Mouse (Mus musculus) spleen, adult 12 weeks (tissue): ENCODE measurements at regions not wholly inside any gene's neighbourhood (a gene's known extent, or its start where the extent isn't known, plus 50 kb on each side); places are given as distances from the start of the nearest gene placed in this dataset.
A peak's percentile ranks its signal among the peaks of the same experiment; 100 is the strongest.

Experiments used
- DNase-seq: peaks from one replicate; pipeline ENCODE4 v3.0.0; 2022; ENCODE audit warnings: low spot score

DNA sequence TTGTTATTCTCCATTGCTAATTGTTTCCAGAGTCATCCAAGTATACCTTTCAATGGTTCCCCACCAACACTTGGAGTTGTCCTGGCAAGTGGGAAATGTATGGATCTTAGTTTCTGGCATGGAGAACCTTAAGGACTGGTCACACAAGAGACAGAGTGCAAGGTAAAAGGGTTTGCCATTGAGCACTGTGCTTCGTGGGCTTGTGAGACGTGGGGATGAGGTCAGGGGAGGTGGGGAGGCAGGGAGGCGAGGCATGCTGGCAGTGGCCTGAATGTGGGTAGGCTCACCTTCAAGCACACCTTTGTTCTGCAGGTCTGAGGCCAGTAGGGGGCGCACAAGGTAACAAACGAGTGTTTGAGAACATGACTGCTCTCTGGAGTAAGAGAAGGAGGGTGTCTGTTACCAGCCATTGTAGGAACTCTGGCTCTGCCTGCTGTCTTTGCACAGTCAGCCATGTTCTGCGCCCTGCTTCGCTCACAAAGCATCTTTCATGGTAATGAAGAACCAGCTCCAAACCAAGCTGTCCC is 612.0 kb downstream of the Bcl11a start:
- DNase-seq: peak; percentile 3

GRCm38 (mm10) chr11:24693926-24694325 is 616.1 kb downstream of the Bcl11a start:
- no peak for DNase-seq

- DNase-seq: no peak
These were observed 617.3 kb downstream of the Bcl11a start for GRCm38 (mm10) chr11:24695010-24695720.

DNA sequence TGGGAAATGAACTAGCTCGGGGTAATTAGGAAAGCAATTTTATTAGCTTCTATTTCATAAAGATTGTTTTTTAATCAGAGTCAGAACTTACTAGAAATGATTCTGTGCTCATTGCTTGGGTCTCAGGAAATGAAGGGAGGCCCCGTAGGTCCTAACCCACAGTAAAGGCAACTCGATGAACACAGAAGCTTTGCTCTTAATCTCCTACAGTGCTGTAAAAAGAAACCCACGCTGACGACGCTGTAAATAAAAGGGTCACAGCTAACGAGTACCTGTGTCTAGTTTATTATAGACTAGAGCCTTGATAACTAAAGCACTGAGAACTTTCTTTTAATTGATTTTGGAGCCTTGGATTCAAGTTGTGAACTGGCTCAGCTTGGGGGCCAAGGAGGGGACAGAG is 618.7 kb downstream of the Bcl11a start:
- no peak for DNase-seq

DNA sequence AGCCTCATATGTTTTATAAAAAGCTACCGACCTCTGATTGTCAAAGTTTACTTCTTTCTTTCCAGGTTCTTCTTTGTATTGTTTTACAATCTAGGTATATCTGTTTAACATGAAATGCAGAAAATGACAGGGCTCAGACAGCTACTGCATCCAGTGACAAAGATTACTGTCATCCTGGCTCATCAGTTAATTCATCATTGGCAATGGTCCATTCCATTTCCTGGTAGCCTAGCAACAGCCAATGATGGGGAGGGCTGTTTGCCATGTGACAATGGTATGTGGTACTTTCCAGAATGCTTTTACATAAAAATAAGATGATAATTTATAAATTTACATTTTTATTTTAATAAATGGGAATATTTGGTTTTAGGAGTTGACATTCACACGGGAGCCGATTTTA is 630.9 kb downstream of the Bcl11a start:
- no peak for DNase-seq

DNA sequence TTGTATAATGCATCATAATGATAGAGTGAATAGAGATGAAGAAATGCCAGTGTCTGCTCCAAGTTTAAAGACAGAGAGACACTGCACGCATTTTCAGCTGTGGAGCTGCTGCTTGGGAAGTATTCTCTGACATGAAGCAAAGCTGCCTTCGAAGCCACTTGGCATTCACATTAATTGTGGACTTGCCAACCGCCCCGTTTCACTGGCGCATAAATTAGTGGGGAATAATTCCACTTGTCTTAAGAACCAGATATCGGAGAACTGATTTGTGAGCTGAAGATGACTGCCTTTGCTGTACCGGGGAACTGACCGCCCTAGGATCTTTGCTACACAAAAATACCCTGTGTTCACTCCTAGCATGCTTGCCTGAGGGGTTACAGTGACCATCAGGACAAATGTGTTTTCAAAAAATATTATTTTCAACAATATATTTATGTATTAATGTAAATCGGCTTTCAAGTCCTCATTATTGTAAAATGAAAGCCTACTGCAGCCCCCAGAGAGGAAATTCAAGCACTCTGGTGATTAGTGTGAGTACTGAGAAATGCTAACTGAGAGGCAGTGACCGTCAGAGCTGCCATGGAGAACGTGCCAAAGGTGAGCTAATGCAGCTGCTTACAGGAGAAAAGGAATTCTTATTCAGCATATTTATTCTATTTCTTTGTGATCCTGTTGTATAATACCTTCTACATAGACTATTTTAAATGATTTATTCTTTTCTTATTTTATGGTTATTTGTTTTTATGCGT is 638.9 kb downstream of the Bcl11a start:
- DNase-seq: no peak

- DNase-seq: no peak
These were observed 646.5 kb downstream of the Bcl11a start for GRCm38 (mm10) chr11:24724259-24724937.

DNA sequence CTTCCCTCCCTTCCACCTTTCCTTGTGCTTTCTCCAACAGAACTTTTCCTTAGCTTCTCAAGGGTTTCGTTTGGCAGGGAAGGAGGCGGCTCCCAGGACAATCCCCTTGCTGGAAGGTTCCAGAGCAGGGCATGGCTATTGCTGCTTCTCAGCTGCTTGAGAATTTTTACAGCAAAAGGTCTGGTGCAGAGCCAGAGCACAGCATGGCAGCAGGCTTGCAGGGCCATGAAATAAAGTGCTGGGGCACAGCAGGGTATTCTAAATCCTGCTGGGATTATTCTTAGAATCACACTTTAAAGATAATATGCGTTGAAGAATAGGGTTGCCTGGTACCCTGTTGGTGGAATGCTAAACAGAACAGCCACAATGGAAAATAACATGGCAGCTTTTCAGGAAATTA is 648.5 kb downstream of the Bcl11a start:
- DNase-seq: no peak

- DNase-seq: no peak
These were observed 649.5 kb downstream of the Bcl11a start for GRCm38 (mm10) chr11:24727404-24727803.

GRCm38 (mm10) chr11:24731431-24731830 is 653.6 kb downstream of the Bcl11a start:
- DNase-seq: no peak

- DNase-seq: no peak
These were observed 661.9 kb downstream of the Bcl11a start for GRCm38 (mm10) chr11:24739710-24740255.

- DNase-seq: no peak
These were observed 662.6 kb downstream of the Bcl11a start for GRCm38 (mm10) chr11:24740466-24740865.

- DNase-seq: no peak
These were observed 664.7 kb downstream of the Bcl11a start for GRCm38 (mm10) chr11:24742561-24742960.

DNA sequence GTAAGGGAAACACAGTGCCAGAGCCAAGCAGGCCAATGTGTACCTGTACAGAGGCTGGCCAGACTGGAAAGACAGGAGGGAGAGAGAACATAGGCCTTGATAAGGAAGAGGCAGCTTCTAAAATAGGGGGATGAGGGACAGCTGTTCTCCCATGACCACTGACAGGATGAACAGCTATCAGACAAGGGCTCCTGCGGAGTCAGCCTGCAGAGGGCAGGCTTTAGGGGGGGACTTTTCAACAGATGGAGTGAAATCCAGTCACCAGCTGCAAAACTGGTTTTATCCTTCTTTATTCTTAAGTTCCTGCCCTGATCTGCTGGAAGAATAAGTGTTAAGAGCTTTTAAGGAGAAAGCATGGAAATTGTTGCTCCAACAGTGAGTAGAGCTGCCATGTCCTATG is 665.6 kb downstream of the Bcl11a start:
- no peak for DNase-seq

DNA sequence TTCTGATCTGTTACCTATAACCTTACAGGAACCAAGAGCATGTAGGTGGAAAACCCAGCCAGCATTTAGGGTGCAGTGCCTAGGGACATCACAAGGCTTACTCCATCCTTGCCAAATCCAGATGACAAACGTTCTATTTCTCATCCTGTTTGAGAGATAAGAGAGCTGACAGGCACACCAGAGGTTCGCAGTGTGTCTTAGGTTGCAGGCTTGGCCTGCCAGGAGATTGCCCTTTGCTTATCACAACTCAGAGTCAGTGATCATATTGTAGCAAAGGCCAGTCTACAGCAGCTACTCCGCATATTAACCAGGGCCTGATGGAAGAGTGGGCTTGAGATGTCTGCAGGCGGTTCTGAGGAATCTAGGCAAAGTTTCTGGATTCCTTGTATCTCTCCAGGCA is 668.0 kb downstream of the Bcl11a start:
- DNase-seq: no peak

- no peak for DNase-seq
These were observed 672.4 kb downstream of the Bcl11a start for GRCm38 (mm10) chr11:24750144-24750779.

- no peak for DNase-seq
These were observed 680.3 kb downstream of the Bcl11a start for GRCm38 (mm10) chr11:24758130-24758529.

- no peak for DNase-seq
These were observed 705.6 kb downstream of the Bcl11a start for GRCm38 (mm10) chr11:24783470-24783869.

- DNase-seq: no peak
These were observed 711.3 kb downstream of the Bcl11a start for GRCm38 (mm10) chr11:24789120-24789519.

DNA sequence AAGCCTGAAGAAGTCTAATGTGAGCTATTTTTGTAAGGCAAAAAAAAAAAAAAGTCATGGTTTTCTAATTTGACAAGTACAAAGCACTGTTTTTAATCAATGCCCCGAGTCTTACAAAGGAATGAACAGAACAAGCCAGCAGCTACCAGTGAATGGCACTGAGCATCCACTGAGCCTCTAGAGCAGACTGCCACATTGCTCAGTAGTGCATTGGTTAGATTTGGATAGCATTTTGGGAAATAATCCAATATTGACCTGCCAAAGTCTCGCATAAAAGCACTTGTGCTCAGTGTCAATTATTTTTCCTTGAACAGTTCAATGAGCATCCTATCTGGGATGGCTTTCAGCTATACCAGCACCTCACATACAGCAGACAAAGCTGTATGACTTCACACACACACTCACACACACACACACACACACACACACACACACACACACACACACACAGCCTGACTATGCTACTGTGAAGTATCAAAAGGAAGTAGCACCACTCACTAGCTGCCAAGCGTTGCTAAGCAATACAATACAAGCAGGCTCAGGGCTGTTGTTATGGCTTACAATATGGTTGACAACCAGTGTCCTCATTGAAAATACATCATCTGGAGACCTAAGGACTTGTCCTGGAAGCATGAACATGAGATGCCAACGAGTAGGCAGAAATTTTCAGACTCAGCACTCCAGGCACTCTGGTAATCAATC is 717.8 kb downstream of the Bcl11a start:
- DNase-seq: no peak

DNA sequence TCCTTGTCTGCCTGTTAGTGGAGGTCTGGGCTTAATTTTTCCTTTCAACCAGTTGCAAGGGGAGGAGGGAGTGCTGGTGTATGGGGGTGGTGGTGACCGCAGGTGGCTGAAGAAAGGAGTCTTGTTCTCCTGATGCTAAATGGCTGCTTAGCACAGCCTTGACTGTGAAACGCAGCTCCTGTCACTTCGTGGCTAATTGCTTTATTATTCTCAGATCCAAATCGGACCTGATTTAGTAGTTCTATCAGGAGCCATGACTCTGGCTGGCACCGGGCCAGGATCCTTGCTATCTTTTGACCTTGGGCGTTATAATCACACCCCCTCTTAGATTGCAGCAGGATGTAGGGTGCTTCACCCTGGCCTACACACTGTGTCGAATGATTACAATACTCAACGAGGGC is 726.8 kb downstream of the Bcl11a start:
- DNase-seq: no peak
